Mouse (Mus musculus): ENCODE data around the gene Gm48551.

DNA sequence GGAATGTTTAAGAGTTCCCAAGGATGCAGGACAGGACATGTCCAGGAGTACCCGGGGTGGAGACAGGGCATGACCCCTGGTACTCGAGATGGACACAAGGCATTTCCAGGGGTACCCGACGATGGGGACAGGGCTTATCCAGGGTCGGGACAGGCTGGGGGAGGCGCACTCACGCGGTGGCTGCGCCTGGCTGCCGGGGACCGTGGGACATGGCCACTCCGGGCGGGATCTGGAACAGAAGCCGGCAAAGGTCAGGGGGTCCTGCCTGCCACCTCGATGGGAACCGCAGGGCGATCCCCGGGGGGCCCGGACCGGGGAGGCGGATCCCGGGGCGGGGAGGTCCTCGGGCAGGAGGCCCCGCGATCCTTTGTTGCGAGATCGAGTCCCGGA, 34.3 kb upstream of the Gm48551 start:
- TF ChIP-seq POLR2A (IDR thresholded peaks at IDR 0.05; ENCODE audit: low read depth, low read length) (no peak), CTCF (conservative IDR thresholded peaks at IDR 0.05; ENCODE audit: insufficient read depth, insufficient read length, low read depth, low read length) (no peak)
